Mouse (Mus musculus) forebrain, embryonic 14.5 days (tissue): ENCODE data around the gene Psmd3. TPM values are rescaled to one million over a fixed set of nuclear protein-coding genes. Genes with fewer than 3 reads are reported as not detected.

ENCODE experiments used
- ATAC-seq: fragments of 200-750 bp; cut with Nextera tagmentation; 2 replicates; pipeline ENCODE4 v1.8.0; 2017; ENCODE audit warnings: mild to moderate bottlenecking, moderate library complexity
- DNase-seq: peaks from one replicate; pipeline ENCODE4 v3.0.0-alpha.2; 2015; ENCODE audit warnings: low spot score
- H3K27ac ChIP-seq: fragments of 300-500 bp; sonication (generic); 2 replicates; pipeline ENCODE4 v1.5.1; 2014; ENCODE audit warnings: low read depth, mild to moderate bottlenecking, control low read depth, low read length, moderate library complexity
- H3K27me3 ChIP-seq: fragments of 300-500 bp; sonication (generic); replicated peaks from 2 replicates; pipeline ENCODE4 v1.6.1; 2014; ENCODE audit warnings: low read length, control low read depth, mixed read lengths; ENCODE audit not compliant: control insufficient read depth, insufficient read depth
- H3K36me3 ChIP-seq: fragments of 300-500 bp; sonication (generic); 2 replicates; pipeline ENCODE4 v1.6.1; 2014; ENCODE audit warnings: low read length, control low read depth; ENCODE audit not compliant: control insufficient read depth, insufficient read depth
- H3K4me1 ChIP-seq: fragments of 300-500 bp; sonication (generic); 2 replicates; pipeline ENCODE4 v1.6.1; 2014; ENCODE audit warnings: antibody characterized with exemption, low read length, control low read depth; ENCODE audit not compliant: control insufficient read depth, insufficient read depth
- H3K4me2 ChIP-seq: fragments of 300-500 bp; sonication (generic); 2 replicates; pipeline ENCODE4 v1.6.1; 2014; ENCODE audit warnings: mild to moderate bottlenecking, control low read depth, low read length
- H3K4me3 ChIP-seq: fragments of 300-500 bp; sonication (generic); 2 replicates; pipeline ENCODE4 v1.5.1; 2014; ENCODE audit warnings: low read depth, low read length, control low read depth
- H3K9ac ChIP-seq: fragments of 300-500 bp; sonication (generic); 2 replicates; pipeline ENCODE4 v1.6.1; 2014; ENCODE audit warnings: mild to moderate bottlenecking, low read length, control low read depth, moderate library complexity
- H3K9me3 ChIP-seq: fragments of 300-500 bp; sonication (generic); replicated peaks from 2 replicates; pipeline ENCODE4 v1.6.1; 2016; ENCODE audit warnings: low read length, control low read depth, mixed read lengths; ENCODE audit not compliant: control insufficient read depth
- WGBS: fragments of 180-500 bp; shearing (Covaris S2); extraction: QIAGEN DNeasy Blood & Tissue Kit; methylation state at CpG from one replicate; pipeline ENCODE4 v1.1.7; 2014; 5-methylcytosine and 5-hydroxymethylcytosine counted together
- polyA plus RNA-seq: library from polyadenylated mRNA; unstranded; fragments of >200 nt; fragmentation: Nextera tagmentation; extraction: Ambion mirVana; gene quantifications from 2 replicates; pipeline ENCODE4 v1.2.1, GENCODE M21; 2014

Psmd3 gene
- polyA plus RNA-seq, 1 experiment from 2014 or later: 121 TPM

GRCm38 (mm10) chr11:98741622-98742396 lies 59.5 kb downstream of the Psmd3 start:
- ATAC-seq: peak; percentile 76
- peak overlapping the region; percentile 98 for H3K27ac ChIP-seq
- H3K9ac ChIP-seq: peak overlapping the region; percentile 97
- H3K4me3 ChIP-seq: peak overlapping the region; percentile 90
- H3K9me3 ChIP-seq: no peaks in the 10 kb centered on the region
- peaks cover 61% of the 10 kb centered on the region for H3K4me1 ChIP-seq
- no peaks in the 10 kb centered on the region for H3K36me3 ChIP-seq
- peak overlapping the region; percentile 84 for H3K4me2 ChIP-seq
- peak; percentile 90 for DNase-seq
- no peaks in the 10 kb centered on the region for H3K27me3 ChIP-seq
- under 1% methylated on average over 78 of the region's 86 CpGs for WGBS

GRCm38 (mm10) chr11:98742397-98743291 lies 60.3 kb downstream of the Psmd3 start:
- no peaks in the 10 kb centered on the region for H3K9me3 ChIP-seq
- H3K36me3 ChIP-seq: no peaks in the 10 kb centered on the region
- peak overlapping the region; percentile 97 for H3K9ac ChIP-seq
- H3K27me3 ChIP-seq: no peaks in the 10 kb centered on the region
- H3K4me2 ChIP-seq: peak overlapping the region; percentile 84
- H3K4me3 ChIP-seq: peak overlapping the region; percentile 90
- peaks cover 66% of the 10 kb centered on the region for H3K4me1 ChIP-seq
- WGBS: under 1% methylated on average over 21 of the region's 21 CpGs
- peak overlapping the region; percentile 98 for H3K27ac ChIP-seq
- peak; percentile 3; the same call in 1 of the 2 replicates for ATAC-seq
- DNase-seq: peak; percentile 61

- peak overlapping the region; percentile 97 for H3K9ac ChIP-seq
- no peak for ATAC-seq
- no peaks in the 10 kb centered on the region for H3K27me3 ChIP-seq
- peak; percentile 68 for DNase-seq
- H3K9me3 ChIP-seq: no peaks in the 10 kb centered on the region
- 3% methylated on average over 9 of the region's 9 CpGs for WGBS
- H3K4me2 ChIP-seq: peak overlapping the region; percentile 84
- H3K27ac ChIP-seq: peak overlapping the region; percentile 98
- H3K36me3 ChIP-seq: no peaks in the 10 kb centered on the region
- peak overlapping the region; percentile 90 for H3K4me3 ChIP-seq
- peaks cover 73% of the 10 kb centered on the region for H3K4me1 ChIP-seq
Observed at GRCm38 (mm10) chr11:98743655-98744345, 61.4 kb downstream of the Psmd3 start.

- Histone ChIP-seq H3K4me1 (peaks cover 78% of the 10 kb centered on the region), H3K27me3 (no peaks in the 10 kb centered on the region), H3K4me2 (peak overlapping the region; percentile 84), H3K9ac (peak overlapping the region; percentile 97), H3K9me3 (no peaks in the 10 kb centered on the region), H3K27ac (peak overlapping the region; percentile 98), H3K4me3 (peak overlapping the region; percentile 90), H3K36me3 (no peaks in the 10 kb centered on the region)
- ATAC-seq (no peak), DNase-seq (no peak)
- WGBS: 36% methylated on average over 7 of the region's 7 CpGs
Observed at GRCm38 (mm10) chr11:98744456-98745019, 62.2 kb downstream of the Psmd3 start.

Other genes with a start within 250 kb of the Psmd3 start
- gene Mien1, start 243.6 kb upstream of the Psmd3 start, polyA plus RNA-seq: 279 and 290 TPM in 2 replicates
- 0.38 and 0.41 TPM in 2 replicates for gene Grb7, start 236.2 kb upstream of the Psmd3 start, polyA plus RNA-seq
- gene Ikzf3, start 136.5 kb upstream of the Psmd3 start, polyA plus RNA-seq: not detected in 2 replicates
- gene Zpbp2, start 131.5 kb upstream of the Psmd3 start, polyA plus RNA-seq: not detected in 2 replicates
- 24.7 and 24.8 TPM in 2 replicates for gene Ormdl3, start 95.2 kb upstream of the Psmd3 start, polyA plus RNA-seq
- gene Lrrc3c, start 84.3 kb upstream of the Psmd3 start, polyA plus RNA-seq: not detected in 2 replicates
- gene Gm12355, start 56.9 kb upstream of the Psmd3 start, polyA plus RNA-seq: 0.88 and 1.3 TPM in 2 replicates
- gene Gsdma3, start 56.2 kb upstream of the Psmd3 start, polyA plus RNA-seq: not detected in 2 replicates
- not detected in 2 replicates for gene Gsdma2, start 35.8 kb upstream of the Psmd3 start, polyA plus RNA-seq
- not detected in 2 replicates for gene Gsdma, start 18.2 kb upstream of the Psmd3 start, polyA plus RNA-seq
- not detected in 2 replicates for gene Csf3, start 18.7 kb downstream of the Psmd3 start, polyA plus RNA-seq
- 76.0 and 85.9 TPM in 2 replicates for gene Med24, start 46.9 kb downstream of the Psmd3 start, polyA plus RNA-seq
- gene Thra, start 58.1 kb downstream of the Psmd3 start, polyA plus RNA-seq: 164 and 199 TPM in 2 replicates
- 2.2 and 3.1 TPM in 2 replicates for gene Nr1d1, start 92.8 kb downstream of the Psmd3 start, polyA plus RNA-seq
- 19.3 and 20.5 TPM in 2 replicates for gene Msl1, start 113.0 kb downstream of the Psmd3 start, polyA plus RNA-seq
- gene Casc3, start 122.4 kb downstream of the Psmd3 start, polyA plus RNA-seq: 41.0 and 45.0 TPM in 2 replicates
- 3.0 and 4.5 TPM in 2 replicates for gene Rapgefl1, start 154.2 kb downstream of the Psmd3 start, polyA plus RNA-seq
- gene Wipf2, start 181.1 kb downstream of the Psmd3 start, polyA plus RNA-seq: 3.3 and 3.7 TPM in 2 replicates
- 14.1 and 16.4 TPM in 2 replicates for gene Cdc6, start 225.2 kb downstream of the Psmd3 start, polyA plus RNA-seq
- gene Rara, start 245.3 kb downstream of the Psmd3 start, polyA plus RNA-seq: 8.2 and 9.8 TPM in 2 replicates